Mouse (Mus musculus): Measurements from ENCODE around the gene Klhl5. TPM values are rescaled to one million over a fixed set of nuclear protein-coding genes. Genes with fewer than 3 reads are reported as not detected.

Klhl5 gene
- total RNA-seq (2015) (63.3 and 74.9 TPM in 2 replicates), total RNA-seq (2017) (47.5 and 50.7 TPM in 2 replicates)

GRCm38 (mm10) chr5:65106876-65107772, at the start of gene Klhl5:
Gene Klhl5, plus strand, starts transcription at chr5:65107539.
- ATAC-seq (ENCODE audit: poor library complexity, severe bottlenecking) = peak; percentile 79

- no peak for ATAC-seq (ENCODE audit: poor library complexity, severe bottlenecking)
Measured at GRCm38 (mm10) chr5:65057596-65057995, 49.7 kb upstream of the Klhl5 start.

GRCm38 (mm10) chr5:65059806-65060205, 47.5 kb upstream of the Klhl5 start:
- ATAC-seq (ENCODE audit: poor library complexity, severe bottlenecking) = no peak

- ATAC-seq (ENCODE audit: poor library complexity, severe bottlenecking) = no peak
Measured at GRCm38 (mm10) chr5:65062236-65062635, 45.1 kb upstream of the Klhl5 start.

GRCm38 (mm10) chr5:65063266-65063665, 44.1 kb upstream of the Klhl5 start:
- ATAC-seq (ENCODE audit: poor library complexity, severe bottlenecking) = no peak

- ATAC-seq (ENCODE audit: poor library complexity, severe bottlenecking) = no peak
Measured at GRCm38 (mm10) chr5:65068166-65068565, 39.2 kb upstream of the Klhl5 start.

GRCm38 (mm10) chr5:65069872-65070271, 37.5 kb upstream of the Klhl5 start:
- no peak for ATAC-seq (ENCODE audit: poor library complexity, severe bottlenecking)

- ATAC-seq (ENCODE audit: poor library complexity, severe bottlenecking) = no peak
Measured at GRCm38 (mm10) chr5:65071689-65072118, 35.6 kb upstream of the Klhl5 start.

- no peak for ATAC-seq (ENCODE audit: poor library complexity, severe bottlenecking)
Measured at GRCm38 (mm10) chr5:65073247-65073646, 34.1 kb upstream of the Klhl5 start.

GRCm38 (mm10) chr5:65074693-65075092, 32.6 kb upstream of the Klhl5 start:
- no peak for ATAC-seq (ENCODE audit: poor library complexity, severe bottlenecking)

GRCm38 (mm10) chr5:65076087-65076486, 31.3 kb upstream of the Klhl5 start:
- peak; percentile 79 for ATAC-seq (ENCODE audit: poor library complexity, severe bottlenecking)

- ATAC-seq (ENCODE audit: poor library complexity, severe bottlenecking) = no peak
Measured at GRCm38 (mm10) chr5:65076748-65077147, 30.6 kb upstream of the Klhl5 start.

- no peak for ATAC-seq (ENCODE audit: poor library complexity, severe bottlenecking)
Measured at GRCm38 (mm10) chr5:65078081-65078480, 29.3 kb upstream of the Klhl5 start.

GRCm38 (mm10) chr5:65079881-65080280, 27.5 kb upstream of the Klhl5 start:
- no peak for ATAC-seq (ENCODE audit: poor library complexity, severe bottlenecking)

- ATAC-seq (ENCODE audit: poor library complexity, severe bottlenecking) = no peak
Measured at GRCm38 (mm10) chr5:65081836-65082235, 25.5 kb upstream of the Klhl5 start.

- no peak for ATAC-seq (ENCODE audit: poor library complexity, severe bottlenecking)
Measured at GRCm38 (mm10) chr5:65086522-65086921, 20.8 kb upstream of the Klhl5 start.

- no peak for ATAC-seq (ENCODE audit: poor library complexity, severe bottlenecking)
Measured at GRCm38 (mm10) chr5:65089707-65090106, 17.6 kb upstream of the Klhl5 start.

- peak; percentile 90 for ATAC-seq (ENCODE audit: poor library complexity, severe bottlenecking)
Measured at GRCm38 (mm10) chr5:65091184-65091858, 16.0 kb upstream of the Klhl5 start.

GRCm38 (mm10) chr5:65091921-65092320, 15.4 kb upstream of the Klhl5 start, which contains the start of gene Tmem156:
Gene Tmem156, minus strand, starts transcription at chr5:65092132.
- peak; percentile 44 for ATAC-seq (ENCODE audit: poor library complexity, severe bottlenecking)

- no peak for ATAC-seq (ENCODE audit: poor library complexity, severe bottlenecking)
Measured at GRCm38 (mm10) chr5:65093769-65094168, 13.6 kb upstream of the Klhl5 start.

GRCm38 (mm10) chr5:65094902-65095545, 12.3 kb upstream of the Klhl5 start:
- no peak for ATAC-seq (ENCODE audit: poor library complexity, severe bottlenecking)
